Mouse (Mus musculus) heart, adult 2 months (tissue): ENCODE results near the gene Olig1.

ENCODE experiments used
- CTCF ChIP-seq: fragments of 200-600 bp; IDR thresholded peaks from 2 replicates; pipeline ENCODE4 v1.8.1; 2022; ENCODE audit warnings: antibody characterized with exemption, mild to moderate bottlenecking, moderate library complexity
- EP300 ChIP-seq: fragments of 200-500 bp; IDR thresholded peaks from 2 replicates; pipeline ENCODE4 v1.6.1; 2011; ENCODE audit warnings: low read depth, low read length, control low read depth; ENCODE audit not compliant: insufficient read depth
- POLR2A ChIP-seq: fragments of 200-500 bp; IDR thresholded peaks from 2 replicates; pipeline ENCODE4 v1.6.1; 2011; ENCODE audit warnings: mild to moderate bottlenecking, low read depth, low read length, control low read depth; ENCODE audit not compliant: insufficient read depth

- TF ChIP-seq EP300 (no peak), POLR2A (no peak), CTCF (no peak)
Measured at GRCm38 (mm10) chr16:91229643-91230042, 39.9 kb upstream of the Olig1 start.
